28 mouse cellular contexts compared by ENCODE assay signal in the genomic region with DNA sequence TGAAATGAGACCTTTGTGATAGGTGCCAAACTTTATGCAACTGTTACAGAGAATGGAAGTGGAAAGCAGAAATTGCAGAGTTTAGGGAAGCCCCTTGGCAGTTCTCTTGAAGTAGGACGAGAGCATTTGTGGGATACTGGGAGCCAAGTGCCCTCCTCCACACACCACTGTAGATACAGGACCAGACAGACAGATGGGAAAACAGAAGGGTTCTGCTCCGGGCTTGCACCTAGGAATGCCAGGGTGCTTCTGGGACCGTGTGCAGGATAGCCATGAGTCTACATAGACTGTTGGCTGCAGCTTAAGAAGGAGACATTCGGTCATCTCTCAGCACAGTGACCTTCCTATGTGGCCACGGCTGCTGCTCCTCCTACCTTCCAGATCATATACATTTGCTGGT. TPM values are rescaled to one million over a fixed set of nuclear protein-coding genes. Genes with fewer than 3 reads are reported as not detected.
DNase-seq lines count a peak whose midpoint lies in the region; ATAC-seq and TF ChIP-seq lines count a peak whose summit lies in the region.
"Had no signal": no experiment of that assay in that cellular context is flagged by ENCODE, and none has a peak within 500 bp of the region (broad histone marks: within the 10 kb centered on the region; RNA-seq: fewer than 3 reads in every experiment).

No protein-coding gene starts in this region.

- WGBS in neural tube, embryonic 13.5 days: 67% methylated on average over 5 of the region's 5 CpGs
- 85% methylated on average over 5 of the region's 5 CpGs for WGBS in macrophage (ENCODE audit: missing documents)
- WGBS in stomach, postnatal 0 days: 52% methylated on average over 5 of the region's 5 CpGs
- 60% methylated on average over 5 of the region's 5 CpGs for WGBS in intestine, embryonic 15.5 days

- no peak for TF ChIP-seq CTCF in stomach, postnatal 0 days (IDR thresholded peaks at IDR 0.05; ENCODE audit: low read depth)

- H3K27me3 ChIP-seq in neural tube, embryonic 13.5 days: peaks cover 8% of the 10 kb centered on the region
- H3K27me3 ChIP-seq in stomach, postnatal 0 days (ENCODE audit: control insufficient read depth, insufficient read depth, low read length): no peaks in the 10 kb centered on the region
- H3K27me3 ChIP-seq in intestine, embryonic 15.5 days (replicated peaks): peaks cover 8% of the 10 kb centered on the region

- peak overlapping the region; percentile 3; the same call in 1 of the 2 replicates for H3K9ac ChIP-seq in neural tube, embryonic 13.5 days
- H3K9ac ChIP-seq in stomach, postnatal 0 days (ENCODE audit: low read length): no peak overlapping the region; the same call in 1 of the 2 replicates
- no peak overlapping the region for H3K9ac ChIP-seq in intestine, embryonic 15.5 days
- H3K9ac ChIP-seq: forebrain, embryonic 13.5 days; hindbrain, embryonic 14.5 days had no signal

- no peaks in the 10 kb centered on the region for H3K79me2 ChIP-seq in macrophage (ENCODE audit: inconsistent target)

- no peak overlapping the region for H3K4me2 ChIP-seq in neural tube, embryonic 13.5 days
- no peak overlapping the region for H3K4me2 ChIP-seq in stomach, postnatal 0 days (replicated peaks; ENCODE audit: low read depth)
- H3K4me2 ChIP-seq in intestine, embryonic 15.5 days (replicated peaks): no peak overlapping the region
- H3K4me2 ChIP-seq: forebrain, embryonic 13.5 days; heart, embryonic 13.5 days; hindbrain, embryonic 14.5 days had no signal

- DNase-seq in cerebellum, adult 9-11 months: peak; percentile 11
- DNase-seq in cerebellum, adult 9-10 months: no peak
- no peak for DNase-seq in neural tube, embryonic 10.5 days (ENCODE audit: extremely low spot score, low spot score)
- no peak for DNase-seq in stomach, postnatal 0 days (ENCODE audit: low spot score)
- DNase-seq in layer of hippocampus, adult 18-20 months (ENCODE audit: low spot score in 2 of 2): no peak
- DNase-seq: adrenal gland, adult 2 months; adrenal gland, postnatal 14 days; B cell, adult 2 months; cerebellum, adult 8-10 months; cerebellum, postnatal 25 days; embryo, embryonic 11 days; gastrocnemius, postnatal 36 days; heart, adult 2 months; heart, postnatal 14 days; heart, postnatal 4 days had no signal

- no peak for TF ChIP-seq EP300 in stomach, postnatal 0 days (optimal IDR thresholded peaks at IDR 0.05)

- H3K27ac ChIP-seq in neural tube, embryonic 13.5 days (replicated peaks): no peak overlapping the region
- 0 out of 2 replicates have a peak overlapping the region, but pooled peaks have one; percentile 5 for H3K27ac ChIP-seq in macrophage
- H3K27ac ChIP-seq in stomach, postnatal 0 days (replicated peaks): peak overlapping the region; percentile 75
- H3K27ac ChIP-seq in intestine, embryonic 15.5 days: no peak overlapping the region
- H3K27ac ChIP-seq: forebrain, embryonic 10.5 days; forebrain, embryonic 13.5 days; heart, adult 2 months; heart, embryonic 10.5 days; heart, embryonic 13.5 days; hindbrain, embryonic 14.5 days; hindbrain, postnatal 0 days had no signal

- no peaks in the 10 kb centered on the region for H3K9me3 ChIP-seq in neural tube, embryonic 13.5 days
- no peaks in the 10 kb centered on the region for H3K9me3 ChIP-seq in stomach, postnatal 0 days (ENCODE audit: control insufficient read depth, low read length)
- no peaks in the 10 kb centered on the region for H3K9me3 ChIP-seq in intestine, embryonic 15.5 days
- H3K9me3 ChIP-seq: forebrain, embryonic 10.5 days; forebrain, embryonic 13.5 days; G1E; heart, embryonic 10.5 days; heart, embryonic 13.5 days had no signal

- no peaks in the 10 kb centered on the region for H3K36me3 ChIP-seq in neural tube, embryonic 13.5 days
- H3K36me3 ChIP-seq in macrophage (ENCODE audit: inconsistent target): no peaks in the 10 kb centered on the region
- H3K36me3 ChIP-seq in stomach, postnatal 0 days (ENCODE audit: control insufficient read depth, insufficient read depth, low read length): no peaks in the 10 kb centered on the region
- no peaks in the 10 kb centered on the region for H3K36me3 ChIP-seq in intestine, embryonic 15.5 days
- H3K36me3 ChIP-seq: heart, embryonic 10.5 days; heart, embryonic 13.5 days had no signal

- ATAC-seq in neural tube, embryonic 13.5 days (ENCODE audit: low read depth): no peak
- ATAC-seq in stomach, postnatal 0 days (ENCODE audit: low FRiP score, low TSS enrichment): no peak
- no peak for ATAC-seq in intestine, embryonic 15.5 days
- ATAC-seq: forebrain, embryonic 13.5 days; forebrain, embryonic 16.5 days; hindbrain, postnatal 0 days; inflammation-experienced regulatory T-cells, adult 6 months; intestine, postnatal 0 days had no signal

- H3K4me3 ChIP-seq in neural tube, embryonic 13.5 days: no peak overlapping the region
- H3K4me3 ChIP-seq in macrophage (ENCODE audit: inconsistent target): no peak overlapping the region
- no peak overlapping the region for H3K4me3 ChIP-seq in stomach, postnatal 0 days (ENCODE audit: low read depth, low read length)
- H3K4me3 ChIP-seq in intestine, embryonic 15.5 days (replicated peaks): no peak overlapping the region
- H3K4me3 ChIP-seq: forebrain, embryonic 10.5 days; forebrain, embryonic 13.5 days; heart, adult 2 months; heart, embryonic 10.5 days; heart, embryonic 13.5 days had no signal

- peaks cover 21% of the 10 kb centered on the region for H3K4me1 ChIP-seq in neural tube, embryonic 13.5 days (replicated peaks)
- H3K4me1 ChIP-seq in stomach, postnatal 0 days (replicated peaks; ENCODE audit: control insufficient read depth, insufficient read depth): peaks cover 3% of the 10 kb centered on the region
- H3K4me1 ChIP-seq in intestine, embryonic 15.5 days (replicated peaks): peaks cover 13% of the 10 kb centered on the region; the same call in 1 of the 2 replicates

RNA-seq across cellular contexts. Expression of a gene that starts 3.5 kb away (rescaled TPM):
- 36.8 and 37.4 TPM in 2 replicates for polyA plus RNA-seq in neural tube, embryonic 13.5 days (2015; fragmentation: Nextera tagmentation; extraction: Ambion mirVana)
- total RNA-seq in macrophage (2018; cell fraction: chromatin; rRNA removed): 10 to 100 TPM in 16 of 26 experiments, 1 to 10 TPM in 10; 2.3 to 21.6 (median 12.4) TPM
- 10 to 100 TPM in 23 of 26 experiments, 1 to 10 TPM in 3; 8.3 to 21.8 (median 14.4) TPM for total RNA-seq in macrophage (2018; cell fraction: cytosol; rRNA removed)
- total RNA-seq in macrophage (2018; cell fraction: nucleus; rRNA removed): 10 to 100 TPM in 16 of 26 experiments, 1 to 10 TPM in 10; 2.3 to 20.8 (median 12.9) TPM
- 9.8 to 15.6 TPM (median 10.6 TPM) in 3 replicates for polyA plus RNA-seq in macrophage (2018)
- polyA plus RNA-seq in stomach, postnatal 0 days (2015; fragmentation: Nextera tagmentation; extraction: Ambion mirVana): 16.1 and 18.8 TPM in 2 replicates
- 17.3 and 17.5 TPM in 2 replicates for polyA plus RNA-seq in intestine, embryonic 15.5 days (2015; fragmentation: Nextera tagmentation; extraction: Ambion mirVana)
- total RNA-seq in layer of hippocampus, adult 18-20 months (2021): 10 to 100 TPM; 39.9 to 40.5 TPM

RNA-seq across cellular contexts. Expression of a gene that starts 4.4 kb away (rescaled TPM):
- polyA plus RNA-seq in neural tube, embryonic 13.5 days (2015; fragmentation: Nextera tagmentation; extraction: Ambion mirVana): 4.1 and 4.9 TPM in 2 replicates
- 100 to 1,000 TPM in 8 of 26 experiments, 10 to 100 TPM in 17, 1 to 10 TPM in 1; 7.4 to 153 (median 58.0) TPM for total RNA-seq in macrophage (2018; cell fraction: chromatin; rRNA removed)
- total RNA-seq in macrophage (2018; cell fraction: cytosol; rRNA removed): 10 to 100 TPM in 6 of 26 experiments, 1 to 10 TPM in 20; 2.9 to 18.3 (median 6.9) TPM
- total RNA-seq in macrophage (2018; cell fraction: nucleus; rRNA removed): 10 to 100 TPM; 13.1 to 91.6 (median 37.6) TPM
- polyA plus RNA-seq in macrophage (2018): 2.6 to 5.5 TPM (median 4.7 TPM) in 3 replicates
- 0.61 and 0.85 TPM in 2 replicates for polyA plus RNA-seq in stomach, postnatal 0 days (2015; fragmentation: Nextera tagmentation; extraction: Ambion mirVana)
- polyA plus RNA-seq in intestine, embryonic 15.5 days (2015; fragmentation: Nextera tagmentation; extraction: Ambion mirVana): 1.1 and 1.2 TPM in 2 replicates
- 10 to 100 TPM; 37.9 to 40.8 TPM for total RNA-seq in layer of hippocampus, adult 18-20 months (2021)

RNA-seq across cellular contexts. Expression of a gene that starts 35.1 kb away (rescaled TPM):
- 90.8 and 99.0 TPM in 2 replicates for polyA plus RNA-seq in neural tube, embryonic 13.5 days (2015; fragmentation: Nextera tagmentation; extraction: Ambion mirVana)
- total RNA-seq in macrophage (2018; cell fraction: chromatin; rRNA removed): 10 to 100 TPM; 14.9 to 75.9 (median 37.3) TPM
- 10 to 100 TPM in 25 of 26 experiments, 1 to 10 TPM in 1; 9.2 to 24.1 (median 16.9) TPM for total RNA-seq in macrophage (2018; cell fraction: cytosol; rRNA removed)
- 10 to 100 TPM in 25 of 26 experiments, 1 to 10 TPM in 1; 9.2 to 39.2 (median 20.7) TPM for total RNA-seq in macrophage (2018; cell fraction: nucleus; rRNA removed)
- 12.8 to 25.9 TPM (median 18.5 TPM) in 3 replicates for polyA plus RNA-seq in macrophage (2018)
- 82.4 and 86.1 TPM in 2 replicates for polyA plus RNA-seq in stomach, postnatal 0 days (2015; fragmentation: Nextera tagmentation; extraction: Ambion mirVana)
- 252 and 254 TPM in 2 replicates for polyA plus RNA-seq in intestine, embryonic 15.5 days (2015; fragmentation: Nextera tagmentation; extraction: Ambion mirVana)
- total RNA-seq in layer of hippocampus, adult 18-20 months (2021): 100 to 1,000 TPM; 217 to 223 TPM

Comparison
In these comparisons a context has a peak if more than half of its experiments do, and no peak if none do; other contexts are left out.
1. H3K27ac ChIP-seq: peak in macrophage (single experiment) and stomach, postnatal 0 days (single experiment); none in neural tube, embryonic 13.5 days (single experiment) and intestine, embryonic 15.5 days (single experiment).